Mouse (Mus musculus) kidney, embryonic 14.5 days (tissue): ENCODE data around the gene Nell2. TPM values are rescaled to one million over a fixed set of nuclear protein-coding genes. Genes with fewer than 3 reads are reported as not detected.

Experiments
- ATAC-seq: fragments of 200-750 bp; cut with Nextera tagmentation; 2 replicates; pipeline ENCODE4 v1.8.0; 2017; ENCODE audit warnings: moderate number of reproducible peaks, mild to moderate bottlenecking, moderate TSS enrichment, moderate library complexity; ENCODE audit not compliant: low FRiP score, low TSS enrichment
- H3K27ac ChIP-seq: fragments of 300-500 bp; sonication (generic); 2 replicates; pipeline ENCODE4 v1.5.1; 2014; ENCODE audit warnings: low read depth, mild to moderate bottlenecking, low read length, moderate library complexity, mixed read lengths
- H3K27me3 ChIP-seq: fragments of 300-500 bp; sonication (generic); 2 replicates; pipeline ENCODE4 v1.6.1; 2014; ENCODE audit warnings: mild to moderate bottlenecking, low read length; ENCODE audit not compliant: control insufficient read depth, insufficient read depth
- H3K36me3 ChIP-seq: fragments of 300-500 bp; sonication (generic); 2 replicates; pipeline ENCODE4 v1.6.1; 2014; ENCODE audit warnings: low read length, mixed read lengths; ENCODE audit not compliant: control insufficient read depth, insufficient read depth
- H3K4me1 ChIP-seq: fragments of 300-500 bp; sonication (generic); 2 replicates; pipeline ENCODE4 v1.6.1; 2014; ENCODE audit warnings: low read length, mixed read lengths; ENCODE audit not compliant: control insufficient read depth, insufficient read depth
- H3K4me2 ChIP-seq: fragments of 300-500 bp; sonication (generic); replicated peaks from 2 replicates; pipeline ENCODE4 v1.6.1; 2014; ENCODE audit warnings: low read depth, mild to moderate bottlenecking, low read length
- H3K4me3 ChIP-seq: fragments of 300-500 bp; sonication (generic); 2 replicates; pipeline ENCODE4 v1.5.1; 2014; ENCODE audit warnings: mild to moderate bottlenecking, low read length
- H3K9ac ChIP-seq: fragments of 300-500 bp; sonication (generic); 2 replicates; pipeline ENCODE4 v1.6.1; 2014; ENCODE audit warnings: low read depth, mild to moderate bottlenecking, low read length, moderate library complexity
- H3K9me3 ChIP-seq: fragments of 300-500 bp; sonication (generic); 2 replicates; pipeline ENCODE4 v1.6.1; 2016; ENCODE audit warnings: low read length; ENCODE audit not compliant: control insufficient read depth
- WGBS: fragments of 180-500 bp; shearing (Covaris S2); extraction: QIAGEN DNeasy Blood & Tissue Kit; methylation state at CpG from one replicate; pipeline ENCODE4 v1.1.7; 2014; 5-methylcytosine and 5-hydroxymethylcytosine counted together
- polyA plus RNA-seq: library from polyadenylated mRNA; unstranded; fragments of >200 nt; fragmentation: Nextera tagmentation; extraction: Ambion mirVana; gene quantifications from 2 replicates; pipeline ENCODE4 v1.2.1, GENCODE M21; 2014

The Nell2 gene
- polyA plus RNA-seq: 4.7 and 11.2 TPM in 2 replicates

GRCm38 (mm10) chr15:95527948-95528861 is at the start of gene Nell2:
Gene Nell2 (minus strand): TSS chr15:95528559.
- Histone ChIP-seq H3K27ac (no peak within 1 kb of the TSS), H3K27me3 (peaks cover 30% of the 10 kb centered on the region)
- under 1% methylated on average over 78 of the region's 95 CpGs for WGBS

GRCm38 (mm10) chr15:95574661-95575060 is 46.3 kb upstream of the Nell2 start:
- Histone ChIP-seq H3K9ac (no peak overlapping the region), H3K27ac (no peak overlapping the region), H3K4me2 (no peak overlapping the region), H3K36me3 (no peaks in the 10 kb centered on the region), H3K4me3 (no peak overlapping the region), H3K27me3 (no peaks in the 10 kb centered on the region), H3K4me1 (no peaks in the 10 kb centered on the region), H3K9me3 (0 out of 2 replicates have a peak, but pooled peaks cover 3% of the 10 kb centered on the region)
- 16% methylated on average over 5 of the region's 5 CpGs for WGBS
- no peak for ATAC-seq

More at GRCm38 (mm10) chr15:95527948-95528861, at the start of gene Nell2:
- Histone ChIP-seq H3K36me3 (no peaks in the 10 kb centered on the region), H3K9ac (peak within 1 kb of the TSS; percentile 14; the same call in 1 of the 2 replicates), H3K4me2 (peak within 1 kb of the TSS; percentile 80), H3K4me3 (peak within 1 kb of the TSS; percentile 49), H3K4me1 (peaks cover 9% of the 10 kb centered on the region; the same call in 1 of the 2 replicates), H3K9me3 (no peaks in the 10 kb centered on the region)
- peak; percentile 94 for ATAC-seq

- H3K9me3 ChIP-seq: 0 out of 2 replicates have a peak, but pooled peaks cover 3% of the 10 kb centered on the region
- H3K4me3 ChIP-seq: no peak overlapping the region
- no peak overlapping the region for H3K4me2 ChIP-seq
- H3K36me3 ChIP-seq: no peaks in the 10 kb centered on the region
- ATAC-seq: no peak
- no peak overlapping the region for H3K27ac ChIP-seq
- H3K4me1 ChIP-seq: no peaks in the 10 kb centered on the region
- 86% methylated on average over 6 of the region's 6 CpGs for WGBS
- no peak overlapping the region for H3K9ac ChIP-seq
- H3K27me3 ChIP-seq: no peaks in the 10 kb centered on the region
These were observed 41.2 kb upstream of the Nell2 start for GRCm38 (mm10) chr15:95569606-95570005.

GRCm38 (mm10) chr15:95565160-95565559 is 36.8 kb upstream of the Nell2 start:
- H3K9me3 ChIP-seq: no peaks in the 10 kb centered on the region
- H3K27me3 ChIP-seq: no peaks in the 10 kb centered on the region
- no peaks in the 10 kb centered on the region for H3K4me1 ChIP-seq
- H3K27ac ChIP-seq: no peak overlapping the region
- no peaks in the 10 kb centered on the region for H3K36me3 ChIP-seq
- no peak overlapping the region for H3K4me2 ChIP-seq
- ATAC-seq: no peak
- WGBS: 86% methylated on average over 2 of the region's 2 CpGs
- no peak overlapping the region for H3K9ac ChIP-seq
- no peak overlapping the region for H3K4me3 ChIP-seq

GRCm38 (mm10) chr15:95561303-95561702 is 32.9 kb upstream of the Nell2 start:
- Histone ChIP-seq H3K9me3 (no peaks in the 10 kb centered on the region), H3K27me3 (no peaks in the 10 kb centered on the region), H3K27ac (no peak overlapping the region), H3K36me3 (no peaks in the 10 kb centered on the region), H3K4me2 (no peak overlapping the region), H3K9ac (no peak overlapping the region), H3K4me1 (no peaks in the 10 kb centered on the region), H3K4me3 (no peak overlapping the region)
- WGBS: 95% methylated on average over 5 of the region's 5 CpGs
- ATAC-seq: no peak

- no peak overlapping the region for H3K4me2 ChIP-seq
- ATAC-seq: no peak
- no peak overlapping the region for H3K4me3 ChIP-seq
- no peaks in the 10 kb centered on the region for H3K36me3 ChIP-seq
- H3K4me1 ChIP-seq: no peaks in the 10 kb centered on the region
- no peaks in the 10 kb centered on the region for H3K27me3 ChIP-seq
- no peaks in the 10 kb centered on the region for H3K9me3 ChIP-seq
- no peak overlapping the region for H3K9ac ChIP-seq
- H3K27ac ChIP-seq: no peak overlapping the region
- 89% methylated on average over 5 of the region's 5 CpGs for WGBS
These were observed 21.7 kb upstream of the Nell2 start for GRCm38 (mm10) chr15:95550011-95550410.

- 71% methylated on average over 6 of the region's 6 CpGs for WGBS
These were observed 14.3 kb upstream of the Nell2 start for GRCm38 (mm10) chr15:95542632-95543031.

GRCm38 (mm10) chr15:95536724-95537123 is 8.4 kb upstream of the Nell2 start:
- WGBS: 79% methylated on average over 4 of the region's 4 CpGs
- H3K9ac ChIP-seq: no peak overlapping the region
- ATAC-seq: no peak

More at GRCm38 (mm10) chr15:95542632-95543031, 14.3 kb upstream of the Nell2 start:
- no peak for ATAC-seq
- Histone ChIP-seq H3K4me2 (no peak overlapping the region), H3K27ac (no peak overlapping the region), H3K9ac (no peak overlapping the region), H3K36me3 (no peaks in the 10 kb centered on the region), H3K4me3 (no peak overlapping the region), H3K4me1 (no peaks in the 10 kb centered on the region), H3K9me3 (no peaks in the 10 kb centered on the region), H3K27me3 (no peaks in the 10 kb centered on the region)

GRCm38 (mm10) chr15:95536230-95536629 is 7.9 kb upstream of the Nell2 start:
- Histone ChIP-seq H3K4me3 (no peak overlapping the region), H3K4me1 (no peaks in the 10 kb centered on the region), H3K4me2 (no peak overlapping the region), H3K27ac (no peak overlapping the region), H3K9me3 (no peaks in the 10 kb centered on the region), H3K36me3 (no peaks in the 10 kb centered on the region), H3K9ac (no peak overlapping the region), H3K27me3 (no peaks in the 10 kb centered on the region)
- ATAC-seq: no peak
- 78% methylated on average over 4 of the region's 4 CpGs for WGBS

More at GRCm38 (mm10) chr15:95536724-95537123, 8.4 kb upstream of the Nell2 start:
- no peaks in the 10 kb centered on the region for H3K4me1 ChIP-seq
- H3K4me3 ChIP-seq: no peak overlapping the region
- no peak overlapping the region for H3K27ac ChIP-seq
- no peaks in the 10 kb centered on the region for H3K27me3 ChIP-seq
- H3K36me3 ChIP-seq: no peaks in the 10 kb centered on the region
- no peaks in the 10 kb centered on the region for H3K9me3 ChIP-seq
- no peak overlapping the region for H3K4me2 ChIP-seq
